Mouse (Mus musculus) left cerebral cortex, adult 2 months (tissue): ENCODE measurements at regions not wholly inside any gene's neighbourhood (a gene's known extent, or its start where the extent isn't known, plus 50 kb on each side); places are given as distances from the start of the nearest gene placed in this dataset.
"Not testable (repeated sequence)": the region's sequence is repeated elsewhere in the genome, so short reads cannot be mapped to it uniquely, and the experiment has no call there.

Experiments
- DNase-seq, 2 experiments: peaks; one replicate each; pipeline ENCODE4 v3.0.0; 2021 to 2022; ENCODE audit warnings: low spot score in 2 of 2, mixed read lengths in 1 of 2; ENCODE audit errors: extremely low spot score in 1 of 2
- H3K27ac ChIP-seq: fragments of 200-600 bp; 2 replicates; pipeline ENCODE4 v1.8.1; 2022
- H3K4me3 ChIP-seq: fragments of 200-600 bp; 2 replicates; pipeline ENCODE4 v1.8.1; 2022
- CTCF ChIP-seq: fragments of 200-600 bp; IDR thresholded peaks from 2 replicates; pipeline ENCODE4 v1.8.1; 2022; ENCODE audit warnings: antibody characterized with exemption, mild to moderate bottlenecking, moderate library complexity
- intact Hi-C: fragments of 180-260 bp; cut with DNase I; formaldehyde crosslinking; loops from one replicate; pipeline ENCODE4 v1.15.1; 2025

DNA sequence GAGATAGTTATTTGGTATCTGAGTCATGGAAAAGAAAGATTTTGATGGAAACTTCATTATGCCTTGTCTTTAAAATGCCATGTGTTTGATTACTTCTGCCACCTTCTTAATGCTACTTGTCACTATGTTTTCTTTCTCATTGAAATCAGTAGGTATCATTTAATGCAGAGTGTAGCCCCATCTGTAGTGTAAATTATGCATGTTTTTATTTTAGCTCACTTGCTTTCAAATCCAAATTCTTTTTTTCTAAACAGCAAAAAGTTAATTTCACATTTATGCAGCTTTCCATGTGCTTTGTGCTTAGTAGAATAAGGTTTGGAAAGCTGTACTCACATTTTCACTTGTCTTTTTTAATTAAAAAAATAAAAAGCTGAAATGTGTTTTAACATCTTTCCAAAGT is 748.0 kb upstream of the Epha7 start:
- Histone ChIP-seq H3K4me3 (no peak overlapping the region), H3K27ac (no peak overlapping the region)
- no peak for TF ChIP-seq CTCF
- intact Hi-C loops: no loop called here
- DNase-seq: no peak

DNA sequence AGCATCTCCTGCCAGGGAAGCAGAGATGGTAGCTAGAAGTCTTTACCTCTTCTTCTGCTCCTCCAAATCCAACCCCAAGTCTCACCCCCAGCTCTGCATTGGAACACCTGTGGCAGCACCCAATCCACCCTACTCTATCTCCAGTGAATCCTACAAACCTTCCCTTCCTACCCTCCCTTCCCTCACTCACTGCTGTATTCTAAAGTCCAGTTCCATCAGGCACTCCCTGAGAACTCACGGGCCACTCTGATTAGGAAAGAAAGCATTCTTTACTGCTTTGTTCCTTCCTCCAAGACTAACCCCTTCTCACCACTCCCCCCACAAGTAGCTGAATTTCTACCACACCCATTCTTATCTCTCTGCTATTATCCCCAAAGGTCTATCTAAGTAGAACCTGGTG is 747.1 kb upstream of the Epha7 start:
- intact Hi-C loops: no loop called here
- no peak overlapping the region for H3K27ac ChIP-seq
- no peak for TF ChIP-seq CTCF
- no peak for DNase-seq
- no peak overlapping the region for H3K4me3 ChIP-seq

DNA sequence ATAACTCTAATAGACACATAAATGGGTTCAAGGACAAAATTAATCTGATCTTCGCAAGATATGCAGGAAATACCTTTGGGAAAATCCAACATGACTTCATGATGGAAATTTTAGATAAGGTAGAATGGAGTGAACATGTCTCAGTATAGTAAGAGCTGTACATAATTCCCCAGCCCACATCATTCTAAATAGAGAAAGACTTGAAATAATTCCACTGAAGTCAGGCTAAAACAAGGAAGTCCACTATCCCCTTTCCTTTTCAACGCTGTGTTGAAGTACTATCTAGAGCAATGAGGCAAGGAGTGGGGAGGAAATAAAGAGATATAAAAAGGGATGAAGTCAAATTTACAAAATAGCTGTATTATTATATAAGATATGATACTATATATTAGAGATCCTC is 733.9 kb upstream of the Epha7 start:
- H3K27ac ChIP-seq: no peak overlapping the region
- no peak for TF ChIP-seq CTCF
- intact Hi-C loops: no loop called here
- DNase-seq: no peak
- no peak overlapping the region for H3K4me3 ChIP-seq

DNA sequence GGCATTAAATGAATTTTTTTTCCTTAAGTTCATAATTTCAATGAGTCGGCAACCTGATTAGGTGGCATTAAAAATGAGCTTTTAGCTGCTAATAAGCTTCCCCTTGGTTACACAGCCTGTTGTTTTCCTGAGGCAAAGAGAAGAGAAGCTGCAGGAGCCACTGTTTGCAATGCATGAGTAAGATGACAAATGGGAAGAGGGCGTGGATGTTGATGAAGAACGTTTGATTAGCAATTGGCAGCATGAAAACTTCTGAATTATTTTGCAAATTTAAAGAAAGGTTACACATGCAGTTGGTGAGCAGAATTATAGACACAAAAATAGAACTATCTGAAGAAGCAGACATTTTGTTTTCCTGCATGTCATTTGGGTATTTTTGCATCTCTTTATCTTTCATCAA is 720.1 kb upstream of the Epha7 start:
- no peak for TF ChIP-seq CTCF
- Histone ChIP-seq H3K4me3 (no peak overlapping the region), H3K27ac (no peak overlapping the region)
- no peak for DNase-seq
- intact Hi-C loops: no loop called here

DNA sequence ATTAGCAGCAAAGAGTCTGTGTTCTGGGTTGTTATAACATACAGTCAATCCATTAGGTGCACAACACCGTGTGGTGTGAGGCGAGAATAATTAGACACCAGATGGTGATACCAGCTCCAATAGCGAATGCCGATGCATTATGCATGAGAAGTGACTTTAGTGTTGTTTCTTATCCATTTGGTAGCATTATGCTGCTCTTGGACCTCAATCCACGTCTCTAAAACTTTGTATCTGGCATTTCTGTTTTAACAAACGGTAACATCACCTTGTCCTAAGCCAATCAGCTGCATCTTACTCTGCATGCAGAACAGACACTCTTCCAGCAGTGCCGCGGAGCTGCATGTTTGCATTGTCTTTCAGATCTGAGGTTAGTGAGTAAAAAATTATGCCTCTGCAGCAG is 669.8 kb upstream of the Epha7 start:
- no peak for DNase-seq
- TF ChIP-seq CTCF: no peak
- H3K4me3 ChIP-seq: peak overlapping the region; percentile 19; the same call in 1 of the 2 replicates
- intact Hi-C loops: no loop called here
- H3K27ac ChIP-seq: no peak overlapping the region

DNA sequence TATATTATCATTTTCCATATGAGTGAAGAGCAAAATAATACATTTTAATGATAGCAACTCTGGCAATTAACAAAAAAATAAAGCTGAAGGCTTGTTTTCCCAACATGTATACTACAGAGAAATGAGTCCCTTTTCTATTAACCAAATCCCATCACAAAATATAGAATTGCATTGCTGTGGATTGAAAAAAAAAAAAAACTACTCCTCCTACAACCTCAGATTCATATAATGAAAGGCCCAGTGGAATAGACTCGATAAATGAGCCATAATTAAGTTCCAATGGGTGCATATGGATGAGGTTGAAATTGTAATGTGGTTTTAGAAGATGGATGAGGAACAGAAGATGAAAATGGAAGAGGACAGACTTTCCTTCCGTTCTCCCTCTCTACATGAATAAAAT is 657.8 kb upstream of the Epha7 start:
- intact Hi-C loops: no loop called here
- DNase-seq: no peak
- no peak overlapping the region for H3K27ac ChIP-seq
- H3K4me3 ChIP-seq: no peak overlapping the region
- no peak for TF ChIP-seq CTCF

DNA sequence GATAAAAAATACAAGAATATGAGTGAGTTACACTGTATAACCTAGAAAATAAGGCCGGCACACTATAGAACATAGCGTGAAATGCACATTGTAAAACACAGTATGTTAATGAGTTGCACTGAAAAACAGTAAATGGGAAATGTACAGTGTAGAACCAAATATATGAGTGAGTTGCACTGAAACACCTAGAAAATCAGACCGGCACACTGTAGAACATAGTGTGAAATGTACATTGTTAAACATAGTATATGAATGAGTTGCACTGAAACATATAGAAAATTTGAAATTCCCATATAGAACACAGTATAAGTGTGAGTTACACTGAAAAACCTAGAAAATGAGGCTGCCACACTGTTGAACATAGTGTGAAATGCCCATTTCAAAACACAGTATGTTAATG is 636.2 kb upstream of the Epha7 start:
- intact Hi-C loops: no loop called here

DNA sequence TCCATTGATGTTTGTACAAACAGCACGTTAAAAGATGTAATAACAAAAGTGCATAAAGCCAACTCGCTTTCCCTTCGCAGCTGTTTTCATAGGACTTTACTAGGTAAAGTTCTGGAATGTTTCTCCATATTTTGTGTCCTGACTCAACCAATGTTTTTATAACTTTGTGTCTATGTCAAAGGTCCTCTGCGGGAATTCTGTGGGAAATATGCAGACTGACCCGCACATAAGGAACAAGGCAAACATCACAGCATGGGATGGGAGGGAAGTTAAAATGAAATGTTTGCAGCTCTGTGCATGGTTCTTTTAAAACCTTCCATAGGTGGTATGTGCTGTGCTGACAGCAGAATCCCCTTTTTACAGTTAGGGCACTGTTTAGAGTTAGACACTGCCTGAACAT is 622.1 kb upstream of the Epha7 start:
- TF ChIP-seq CTCF: no peak
- no peak overlapping the region for H3K27ac ChIP-seq
- intact Hi-C loops: no loop called here
- no peak overlapping the region for H3K4me3 ChIP-seq
- no peak for DNase-seq

More for the DNA sequence above, 636.2 kb upstream of the Epha7 start:
- DNase-seq: no peak
- no peak for TF ChIP-seq CTCF
- no peak overlapping the region for H3K4me3 ChIP-seq
- H3K27ac ChIP-seq: no peak overlapping the region

DNA sequence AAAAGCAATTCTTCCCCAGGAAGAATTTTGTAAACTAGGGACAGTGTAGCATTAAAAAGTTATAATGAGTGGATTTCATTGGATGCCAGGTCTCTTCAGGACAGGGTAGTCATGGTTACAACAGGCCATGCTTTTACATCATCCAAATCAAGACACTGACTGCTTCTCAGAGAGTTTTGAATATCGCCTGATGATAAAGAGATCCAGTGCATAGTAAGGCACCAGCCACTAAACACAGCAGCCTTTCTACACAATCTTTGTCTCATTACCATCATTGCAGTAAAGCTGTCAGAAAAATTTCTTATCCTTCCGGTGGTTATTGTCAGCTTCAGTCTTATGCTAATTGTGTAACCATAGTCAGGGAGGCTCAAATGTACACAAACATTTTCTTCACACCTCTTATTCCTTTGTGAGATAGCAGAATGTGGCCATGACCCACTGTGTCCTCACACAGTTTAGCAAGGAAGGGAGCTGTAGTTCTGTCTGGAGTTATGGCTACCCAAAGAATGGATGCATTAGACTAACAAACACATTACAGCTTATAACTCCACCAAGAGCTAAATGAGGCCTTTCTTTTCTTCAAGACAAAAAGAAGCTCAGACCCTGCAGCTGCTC is 585.2 kb upstream of the Epha7 start:
- intact Hi-C loops: no loop called here
- no peak overlapping the region for H3K27ac ChIP-seq
- no peak for TF ChIP-seq CTCF
- no peak for DNase-seq
- H3K4me3 ChIP-seq: no peak overlapping the region

DNA sequence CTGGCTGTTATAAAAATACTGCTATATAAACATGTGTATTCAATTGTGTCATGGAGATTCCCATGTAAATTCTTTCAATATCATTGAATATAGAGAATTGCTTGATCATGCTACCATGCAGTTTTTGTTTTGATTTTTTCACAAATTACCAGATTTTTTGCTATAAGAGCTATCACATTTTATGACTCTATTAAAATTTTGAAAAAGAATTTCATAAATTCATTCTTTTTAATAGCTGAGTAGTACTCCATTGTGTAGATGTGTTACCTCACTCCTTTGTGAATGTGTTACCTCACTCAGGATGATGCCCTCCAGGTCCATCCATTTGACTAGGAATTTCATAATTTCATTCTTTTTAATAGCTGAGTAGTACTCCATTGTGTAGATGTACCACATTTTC is 577.4 kb upstream of the Epha7 start:
- DNase-seq, H3K27ac ChIP-seq, H3K4me3 ChIP-seq, intact Hi-C loops: not testable (repeated sequence)

DNA sequence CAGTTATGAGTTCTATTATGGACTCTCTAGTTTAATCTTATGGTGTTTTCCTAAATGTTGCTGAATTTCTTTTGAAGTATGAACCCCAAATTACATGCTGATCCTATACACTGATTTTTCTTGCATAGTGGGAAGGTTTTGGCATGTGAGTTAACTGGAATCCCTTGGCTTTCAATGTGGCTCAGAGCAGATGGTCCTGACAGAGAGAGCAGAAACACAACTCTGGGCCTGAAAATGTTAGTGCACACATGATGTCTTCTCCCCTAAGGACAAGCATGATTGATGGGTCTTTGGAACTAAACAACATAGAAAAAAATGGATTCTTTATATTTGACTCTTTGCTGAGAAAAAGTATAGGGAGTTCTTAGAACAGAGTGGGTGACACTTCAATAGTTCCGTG is 570.7 kb upstream of the Epha7 start:
- intact Hi-C loops: no loop called here
- TF ChIP-seq CTCF: no peak
- no peak for DNase-seq
- Histone ChIP-seq H3K27ac (no peak overlapping the region), H3K4me3 (no peak overlapping the region)
